Mouse (Mus musculus) layer of hippocampus, adult 8-10 months (tissue): ENCODE measurements around the gene Fgfr2. TPM values are rescaled to one million over a fixed set of nuclear protein-coding genes. Genes with fewer than 3 reads are reported as not detected.
A peak's percentile ranks its signal among the peaks of the same experiment; 100 is the strongest.

ENCODE experiments used
- DNase-seq, 2 experiments: peaks; one replicate each; pipeline ENCODE4 v3.0.0; 2022; ENCODE audit warnings: low spot score in 2 of 2
- total RNA-seq, 4 experiments: library from RNA; stranded (reverse); gene quantifications; 2 replicates each; pipeline ENCODE4 v1.2.4; 2022

Fgfr2 gene
- total RNA-seq, 4 experiments from 2014 or later = 60.7 to 72.9 (median 65.8) TPM

- DNase-seq = no peak
Measured at GRCm38 (mm10) chr7:130340412-130341152, 2782.6 kb downstream of the Fgfr2 start.

DNA sequence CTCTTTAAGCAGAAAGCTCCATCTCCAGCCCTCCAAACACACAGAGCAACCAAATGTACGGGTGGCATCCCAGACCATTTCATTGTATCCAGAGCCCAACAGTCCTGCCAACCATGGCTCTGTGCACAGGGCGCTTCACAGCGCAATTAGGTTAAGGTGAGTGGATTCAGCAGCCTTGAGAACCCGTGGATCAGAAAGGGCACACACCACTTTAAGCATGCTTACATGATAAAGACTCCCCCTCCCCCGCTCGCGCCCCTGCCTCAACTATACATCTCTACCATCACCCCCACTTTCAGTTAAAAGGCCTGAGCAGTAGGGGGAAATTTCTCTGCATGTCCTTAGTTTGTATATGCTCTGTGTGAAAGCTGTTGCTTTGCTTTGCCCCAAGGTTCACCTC lies 2785.5 kb downstream of the Fgfr2 start:
- no peak for DNase-seq

DNA sequence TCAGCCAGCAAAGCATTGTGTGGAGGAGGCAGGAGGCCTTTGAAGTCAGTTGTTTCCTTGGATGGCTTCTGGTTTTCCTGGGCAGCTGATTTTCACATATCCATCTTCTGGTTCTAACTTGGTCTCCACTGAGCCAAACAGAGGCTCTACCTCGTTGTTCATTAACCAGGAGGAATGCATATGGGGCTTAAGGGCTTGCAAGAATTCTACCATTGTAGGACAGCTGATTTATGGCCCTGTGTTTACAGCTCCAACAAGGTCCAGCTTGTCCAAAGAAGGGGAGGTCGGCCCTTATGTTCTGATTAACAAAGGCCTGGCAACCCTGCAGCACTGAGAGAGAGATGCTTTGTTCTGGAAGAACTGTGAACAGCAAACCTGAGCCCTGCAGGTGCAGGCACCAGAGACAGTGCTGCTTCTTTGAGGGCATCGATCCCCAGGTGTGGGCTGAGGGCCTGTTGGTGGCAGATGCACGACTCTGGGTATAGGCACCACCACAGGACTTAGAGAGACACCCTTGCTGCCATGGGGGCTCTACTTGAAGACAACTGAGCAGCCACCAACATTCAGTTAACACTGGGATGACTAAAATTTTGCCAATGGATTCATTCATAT lies 2787.6 kb downstream of the Fgfr2 start:
- DNase-seq = no peak

GRCm38 (mm10) chr7:130332515-130333220 lies 2790.5 kb downstream of the Fgfr2 start:
- no peak for DNase-seq

DNA sequence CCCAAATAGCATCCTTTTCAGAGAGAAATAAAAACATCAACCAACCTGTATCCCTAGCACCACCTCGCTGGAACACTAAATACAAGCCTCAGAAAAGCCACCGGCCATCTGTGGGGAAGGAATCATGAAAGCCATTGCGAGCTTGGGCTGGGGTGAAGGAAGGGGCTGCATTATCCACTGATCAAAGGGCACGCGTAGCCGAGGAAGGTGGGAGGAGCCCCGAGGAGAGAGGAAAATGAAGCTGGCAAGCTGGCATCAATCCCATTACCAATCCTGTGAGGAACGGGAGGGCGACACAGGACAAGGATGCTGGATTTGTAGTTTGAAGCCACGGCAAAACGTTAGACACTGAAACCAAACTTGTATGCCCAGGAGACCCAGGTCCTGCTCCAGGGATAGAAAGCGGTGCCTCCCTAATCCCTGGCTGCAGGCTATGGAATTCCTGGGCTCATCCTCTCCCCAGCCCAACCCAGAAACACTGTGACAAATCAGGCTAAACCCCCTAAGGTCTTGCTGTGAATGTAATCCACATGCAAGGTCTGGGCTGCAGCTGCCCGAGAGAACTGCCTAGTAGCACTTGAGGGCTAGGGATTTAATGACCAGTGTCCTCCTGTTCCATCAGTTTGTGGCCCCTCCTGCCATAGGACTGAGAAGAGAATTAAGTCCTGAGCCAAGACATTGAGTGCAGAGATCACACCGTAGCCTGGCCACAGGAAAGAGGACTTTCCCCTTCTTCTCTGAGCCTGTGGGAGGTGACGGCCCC lies 2795.4 kb downstream of the Fgfr2 start:
- no peak for DNase-seq

DNA sequence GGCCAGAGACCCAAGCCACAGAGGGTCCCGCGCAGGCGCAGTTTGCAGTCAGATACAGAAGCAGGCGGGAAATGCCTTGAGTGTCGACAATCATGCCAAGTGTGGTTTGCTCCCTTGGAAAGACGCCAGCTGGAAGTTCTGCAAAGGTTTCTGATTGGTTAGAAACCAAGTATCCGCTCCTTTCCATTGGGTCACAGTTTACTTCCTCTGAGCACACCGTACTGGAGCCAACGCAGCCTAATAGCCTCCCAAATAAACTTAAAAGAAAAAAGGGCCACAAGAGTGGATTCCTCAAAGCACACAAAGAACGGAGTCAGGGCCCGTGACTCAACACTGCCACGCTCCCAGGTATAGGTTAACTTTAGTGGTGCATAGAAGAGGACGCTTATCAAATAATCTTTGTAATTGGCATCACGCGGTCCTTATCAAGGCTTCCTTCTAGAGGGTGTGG lies 2797.1 kb downstream of the Fgfr2 start:
- DNase-seq = no peak

DNA sequence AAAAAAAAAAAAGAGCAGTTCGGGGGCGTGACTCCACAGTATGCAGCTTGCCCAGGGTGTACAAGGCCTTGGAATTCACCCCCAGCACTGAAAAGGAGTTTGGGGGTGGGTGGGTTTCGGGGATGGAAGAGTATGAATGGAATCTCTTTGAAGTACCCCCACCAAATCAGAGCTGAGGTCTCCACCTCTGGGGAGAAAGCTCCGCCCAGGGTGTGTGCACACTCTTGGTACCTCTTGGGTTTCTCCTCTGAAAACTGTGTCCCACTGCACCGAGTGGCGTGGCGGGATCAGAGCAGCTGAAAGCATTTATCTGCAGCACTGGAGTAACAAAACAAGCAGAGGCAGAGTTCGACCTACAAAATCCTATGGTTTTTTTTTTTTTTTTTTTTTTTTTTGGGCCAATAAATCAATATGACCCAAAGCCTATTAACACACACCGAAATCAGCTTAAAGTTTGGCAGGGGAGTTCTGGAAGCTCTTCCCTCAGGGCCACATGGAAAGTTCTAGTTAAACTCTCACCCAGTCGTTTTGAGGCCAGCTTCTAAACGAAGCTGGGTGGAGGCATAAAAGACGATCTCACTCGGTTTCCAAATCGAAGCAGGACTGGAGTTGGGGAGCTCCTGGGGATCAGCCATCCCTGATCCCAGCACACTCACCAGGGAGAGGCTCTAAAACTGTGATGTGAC lies 2798.3 kb downstream of the Fgfr2 start:
- DNase-seq = no peak

GRCm38 (mm10) chr7:130323766-130324165 lies 2799.4 kb downstream of the Fgfr2 start:
- DNase-seq = no peak

DNA sequence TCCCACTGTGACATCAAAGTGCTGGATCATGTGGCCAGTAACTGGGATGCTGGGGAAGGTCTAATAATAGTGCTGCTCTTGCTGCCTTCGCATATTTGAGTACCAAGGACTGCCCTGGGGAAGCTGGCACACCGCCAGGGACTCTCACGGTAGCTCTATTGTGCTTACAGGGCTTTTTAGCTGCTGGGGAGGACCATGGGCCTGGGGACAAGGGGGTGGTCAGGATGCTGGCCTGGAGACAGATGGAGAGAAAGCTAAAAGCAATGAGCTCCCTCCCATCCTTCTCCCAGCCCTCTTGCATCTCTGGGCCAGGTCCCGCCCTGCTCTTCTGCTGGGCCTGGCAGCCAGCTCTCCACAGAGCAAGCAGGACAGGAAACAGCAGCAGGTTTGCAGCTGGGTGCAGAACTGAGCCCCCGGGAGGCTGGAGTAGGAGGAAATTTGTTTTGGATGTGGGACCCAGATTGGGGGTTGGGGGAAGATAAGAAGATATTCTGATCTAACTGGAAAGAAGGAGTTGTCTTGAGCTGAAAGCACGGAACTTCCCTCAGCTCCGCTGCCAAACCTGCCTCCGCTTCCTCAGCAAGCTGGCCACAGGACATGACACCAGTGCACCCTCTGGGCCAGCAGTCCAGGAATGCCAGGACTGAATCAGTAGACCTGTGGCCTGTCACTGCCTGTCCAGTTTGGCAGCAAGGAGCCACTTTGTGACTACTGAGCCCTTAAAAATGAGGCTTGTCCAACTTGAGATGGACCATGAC lies 2803.2 kb downstream of the Fgfr2 start:
- peak; percentile 24 to 39 for DNase-seq

GRCm38 (mm10) chr7:130316294-130316693 lies 2806.9 kb downstream of the Fgfr2 start:
- no peak for DNase-seq

DNA sequence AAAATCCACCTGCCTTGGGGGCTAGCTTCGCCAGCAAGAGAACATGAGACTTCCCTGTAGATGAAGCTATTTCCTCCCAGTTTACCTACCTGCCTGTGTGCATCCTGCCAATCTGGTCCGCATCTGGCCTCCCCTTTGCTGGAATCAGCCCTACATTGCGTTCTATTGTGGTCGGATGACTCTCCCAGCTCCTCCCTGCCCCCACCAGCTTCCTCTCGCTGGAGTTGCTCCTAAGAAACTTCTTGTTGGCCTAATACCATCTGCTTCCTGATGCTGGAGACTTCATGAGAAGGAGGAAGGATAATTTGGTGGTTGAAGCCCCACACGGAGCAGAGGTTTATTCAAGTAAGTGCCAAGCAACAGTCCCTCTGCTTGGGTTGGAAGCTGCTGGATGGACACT lies 2807.9 kb downstream of the Fgfr2 start:
- no peak for DNase-seq

DNA sequence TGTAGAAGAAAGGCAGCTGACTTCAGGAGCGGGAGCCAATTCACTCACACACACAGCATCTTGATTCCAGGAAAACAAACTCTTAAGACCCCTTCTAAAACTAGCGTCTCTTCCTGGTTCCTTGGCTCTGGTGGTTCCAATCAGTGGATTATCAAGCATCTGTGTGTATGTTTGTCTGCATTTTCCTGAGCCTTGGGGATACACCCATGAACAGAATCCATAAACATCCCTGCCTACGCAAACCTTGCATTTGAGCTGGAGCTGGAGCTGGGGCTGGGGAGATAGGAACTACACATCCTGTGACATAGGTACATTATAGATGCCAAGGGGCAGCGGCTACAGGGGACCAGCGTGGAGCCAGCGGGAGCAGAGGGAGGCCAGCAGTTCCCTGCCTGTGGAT lies 2808.5 kb downstream of the Fgfr2 start:
- DNase-seq = no peak

DNA sequence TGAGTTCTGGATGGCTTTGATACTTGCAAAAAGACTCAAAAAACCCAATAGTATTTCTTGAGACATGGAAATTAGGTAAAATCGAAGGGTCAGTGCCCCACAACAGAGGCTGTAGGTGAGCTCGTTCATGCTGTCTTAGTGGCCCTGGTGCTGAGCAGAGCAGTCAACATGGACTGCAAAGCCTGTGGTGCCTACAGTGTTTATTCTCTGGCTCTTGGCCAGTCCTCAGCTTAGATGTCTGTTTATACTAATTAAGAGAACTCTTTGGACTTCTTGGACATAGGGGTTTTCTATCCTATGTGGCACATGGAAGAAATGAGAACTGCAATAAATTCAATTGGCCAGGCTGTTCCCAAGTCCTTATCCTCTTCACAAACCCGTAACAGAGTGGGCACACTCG lies 2811.8 kb downstream of the Fgfr2 start:
- no peak for DNase-seq

- no peak for DNase-seq
Measured at GRCm38 (mm10) chr7:130309180-130309579, 2814.0 kb downstream of the Fgfr2 start.

DNA sequence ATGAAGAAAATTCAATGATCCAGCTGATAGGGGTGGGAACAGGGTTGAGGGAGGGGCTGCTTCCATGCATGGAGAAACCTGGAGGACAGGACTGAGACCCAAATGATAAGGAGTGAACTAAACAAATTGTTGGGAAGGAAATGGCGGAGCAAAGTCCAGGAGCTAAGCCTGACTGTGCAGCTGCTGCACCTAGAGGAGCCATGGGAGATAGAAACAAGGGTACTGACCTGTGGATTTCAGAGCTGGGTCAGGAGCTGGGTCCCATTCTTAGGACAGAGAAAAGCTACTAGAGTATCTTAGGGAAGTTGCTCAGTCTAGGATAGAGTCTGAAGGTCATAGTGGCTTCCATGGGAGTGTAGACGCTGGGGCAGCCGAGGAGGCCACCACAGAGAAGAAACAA lies 2816.1 kb downstream of the Fgfr2 start:
- DNase-seq = no peak

DNA sequence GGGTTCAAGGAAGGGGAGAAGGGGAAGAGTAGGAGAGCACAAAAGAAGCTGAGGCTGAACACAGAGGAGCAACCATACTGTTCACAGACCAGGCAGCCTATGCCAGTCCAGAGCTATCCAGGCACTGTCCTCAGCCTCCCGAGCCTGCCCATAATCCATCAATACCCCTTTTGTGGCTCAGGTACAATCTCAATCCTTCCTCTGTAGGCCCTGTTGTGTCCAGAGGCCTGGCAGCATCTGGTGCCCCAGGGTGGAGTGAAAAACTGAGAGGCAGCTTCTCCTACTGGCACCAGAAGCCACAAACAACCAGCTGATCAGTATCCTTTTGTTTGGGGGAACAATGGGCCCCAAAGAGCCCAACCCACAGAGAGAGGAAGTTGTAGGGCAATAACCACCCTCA lies 2818.5 kb downstream of the Fgfr2 start:
- DNase-seq = peak; percentile 33 to 72

DNA sequence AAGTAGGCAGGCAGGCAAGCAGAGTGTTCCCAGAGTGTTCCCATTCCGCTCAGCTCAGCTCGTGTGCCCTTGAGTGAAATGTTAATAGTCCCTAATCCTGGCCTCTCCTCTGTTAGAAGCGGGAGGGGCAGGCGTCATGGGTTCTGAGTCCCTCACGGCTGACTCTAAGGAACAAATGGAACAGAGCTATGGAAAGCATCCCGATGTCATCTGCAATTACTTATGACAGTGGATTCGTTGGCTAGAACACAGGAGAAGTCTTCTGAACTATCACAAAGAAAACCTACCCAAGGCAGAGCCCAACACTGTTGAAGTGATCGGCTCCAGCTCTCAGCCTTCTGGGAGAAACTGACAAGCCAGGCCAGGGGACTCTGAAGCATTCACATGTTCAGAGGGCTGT lies 2819.7 kb downstream of the Fgfr2 start:
- DNase-seq = no peak

- DNase-seq = no peak
Measured at GRCm38 (mm10) chr7:130300606-130301005, 2822.5 kb downstream of the Fgfr2 start.

GRCm38 (mm10) chr7:130298926-130299594 lies 2824.1 kb downstream of the Fgfr2 start:
- no peak for DNase-seq

- DNase-seq = no peak
Measured at GRCm38 (mm10) chr7:130291179-130291578, 2832.0 kb downstream of the Fgfr2 start.
